Mouse (Mus musculus) embryonic facial prominence, embryonic 11.5 days (tissue): Measurements from ENCODE around the gene Ano6. TPM values are rescaled to one million over a fixed set of nuclear protein-coding genes. Genes with fewer than 3 reads are reported as not detected.
A peak's percentile ranks its signal among the peaks of the same experiment; 100 is the strongest.

Experiments used
- ATAC-seq: fragments of 200-750 bp; cut with Nextera tagmentation; replicated peaks from 2 replicates; pipeline ENCODE4 v1.8.0; 2017; ENCODE audit warnings: low read depth; ENCODE audit not compliant: insufficient number of reproducible peaks, low FRiP score, low TSS enrichment
- DNase-seq: peaks from one replicate; pipeline ENCODE4 v3.0.0-alpha.2; 2015; ENCODE audit warnings: low spot score
- H3K27ac ChIP-seq: fragments of 300-500 bp; sonication (generic); replicated peaks from 2 replicates; pipeline ENCODE4 v1.5.1; 2014; ENCODE audit warnings: mild to moderate bottlenecking, low read depth, low read length, control low read depth
- H3K27me3 ChIP-seq: fragments of 300-500 bp; sonication (generic); 2 replicates; pipeline ENCODE4 v1.6.1; 2014; ENCODE audit warnings: mild to moderate bottlenecking, low read length, moderate library complexity, mixed read lengths; ENCODE audit not compliant: control insufficient read depth, insufficient read depth
- H3K36me3 ChIP-seq: fragments of 300-500 bp; sonication (generic); replicated peaks from 2 replicates; pipeline ENCODE4 v1.6.1; 2014; ENCODE audit warnings: low read depth, mild to moderate bottlenecking, low read length, moderate library complexity, mixed read lengths; ENCODE audit not compliant: control insufficient read depth, insufficient read depth
- H3K4me1 ChIP-seq: fragments of 300-500 bp; sonication (generic); 2 replicates; pipeline ENCODE4 v1.6.1; 2014; ENCODE audit warnings: low read length, mixed read lengths; ENCODE audit not compliant: control insufficient read depth, insufficient read depth
- H3K4me2 ChIP-seq: fragments of 300-500 bp; sonication (generic); 2 replicates; pipeline ENCODE4 v1.6.1; 2014; ENCODE audit warnings: low read depth, mild to moderate bottlenecking, control low read depth, low read length, moderate library complexity
- H3K4me3 ChIP-seq: fragments of 300-500 bp; sonication (generic); 2 replicates; pipeline ENCODE4 v1.5.1; 2014; ENCODE audit warnings: low read depth, low read length, control low read depth
- H3K9ac ChIP-seq: fragments of 300-500 bp; sonication (generic); replicated peaks from 2 replicates; pipeline ENCODE4 v1.6.1; 2014; ENCODE audit warnings: mild to moderate bottlenecking, control low read depth, low read length
- H3K9me3 ChIP-seq: fragments of 300-500 bp; sonication (generic); replicated peaks from 2 replicates; pipeline ENCODE4 v1.6.1; 2016; ENCODE audit warnings: mild to moderate bottlenecking, low read length, inconsistent platforms, mixed read lengths; ENCODE audit not compliant: control insufficient read depth
- WGBS: fragments of 180-500 bp; shearing (Covaris S2); extraction: QIAGEN DNeasy Blood & Tissue Kit; methylation state at CpG from one replicate; pipeline ENCODE4 v1.1.7; 2014; 5-methylcytosine and 5-hydroxymethylcytosine counted together
- polyA plus RNA-seq: library from polyadenylated mRNA; unstranded; fragments of >200 nt; fragmentation: Nextera tagmentation; extraction: Ambion mirVana; gene quantifications from 2 replicates; pipeline ENCODE4 v1.2.1, GENCODE M21; 2014

The Ano6 gene
- polyA plus RNA-seq, 1 experiment from 2014 or later: 43.9 TPM

DNA sequence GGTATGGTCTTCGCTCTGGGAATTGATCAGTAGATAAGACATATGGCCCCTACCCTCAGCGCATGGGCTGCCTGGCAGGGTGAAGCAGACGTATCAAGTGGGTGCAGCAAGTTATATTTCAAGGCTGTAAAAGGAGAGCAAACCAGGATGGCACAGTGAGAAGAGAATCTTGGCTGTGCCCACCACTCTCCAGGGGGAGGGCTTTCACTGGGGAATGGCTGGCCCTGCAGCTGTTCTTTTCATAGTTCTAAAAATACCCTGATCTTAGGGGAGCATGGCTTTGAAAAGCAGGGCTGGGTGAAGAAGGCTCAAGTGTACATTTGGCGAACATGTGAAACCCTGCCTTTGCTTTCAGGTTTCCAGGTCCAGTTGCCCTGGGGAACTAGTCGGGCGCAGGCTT lies 11.5 kb downstream of the Ano6 start:
- no peak overlapping the region for H3K9ac ChIP-seq

GRCm38 (mm10) chr15:95802762-95803161 lies 12.1 kb downstream of the Ano6 start:
- Histone ChIP-seq H3K27me3 (no peaks in the 10 kb centered on the region), H3K4me1 (no peaks in the 10 kb centered on the region), H3K27ac (no peak overlapping the region), H3K36me3 (no peaks in the 10 kb centered on the region; the same call in 1 of the 2 replicates), H3K4me2 (no peak overlapping the region), H3K4me3 (no peak overlapping the region), H3K9me3 (no peaks in the 10 kb centered on the region), H3K9ac (no peak overlapping the region)
- WGBS: 69% methylated on average over 2 of the region's 2 CpGs
- DNase-seq (no peak), ATAC-seq (no peak)

More for the DNA sequence above, 11.5 kb downstream of the Ano6 start:
- no peaks in the 10 kb centered on the region; the same call in 1 of the 2 replicates for H3K36me3 ChIP-seq
- 88% methylated on average over 6 of the region's 6 CpGs for WGBS
- H3K4me2 ChIP-seq: no peak overlapping the region
- H3K27me3 ChIP-seq: no peaks in the 10 kb centered on the region
- H3K4me1 ChIP-seq: no peaks in the 10 kb centered on the region
- H3K4me3 ChIP-seq: no peak overlapping the region
- DNase-seq (no peak), ATAC-seq (no peak)
- H3K27ac ChIP-seq: no peak overlapping the region
- H3K9me3 ChIP-seq: no peaks in the 10 kb centered on the region

GRCm38 (mm10) chr15:95803484-95803883 lies 12.8 kb downstream of the Ano6 start:
- Histone ChIP-seq H3K4me2 (no peak overlapping the region), H3K36me3 (no peaks in the 10 kb centered on the region; the same call in 1 of the 2 replicates), H3K9ac (no peak overlapping the region), H3K9me3 (no peaks in the 10 kb centered on the region), H3K27ac (no peak overlapping the region), H3K27me3 (no peaks in the 10 kb centered on the region), H3K4me1 (no peaks in the 10 kb centered on the region), H3K4me3 (no peak overlapping the region)
- no peak for DNase-seq
- no peak for ATAC-seq
- 88% methylated on average over 3 of the region's 3 CpGs for WGBS

DNA sequence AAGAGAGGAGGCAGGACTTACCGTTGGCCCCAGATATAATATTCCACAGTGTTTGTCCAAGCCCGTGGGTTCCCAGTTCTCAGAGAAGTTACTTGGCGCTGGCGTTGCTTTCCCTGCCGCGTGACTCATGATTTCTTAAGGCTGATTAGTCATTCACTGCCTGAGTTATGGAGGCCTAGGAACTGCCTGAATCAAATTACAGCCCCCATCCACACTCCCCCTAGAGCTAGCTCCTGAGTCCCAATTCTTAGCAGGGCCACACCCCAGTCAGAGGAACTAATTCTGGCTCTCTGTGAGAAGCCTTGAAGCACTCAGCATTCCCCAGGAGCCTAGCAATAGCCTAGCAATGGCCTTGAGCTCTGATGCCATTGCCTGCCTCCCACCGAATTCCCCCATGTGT lies 13.6 kb downstream of the Ano6 start:
- Histone ChIP-seq H3K36me3 (no peaks in the 10 kb centered on the region), H3K9me3 (no peaks in the 10 kb centered on the region), H3K9ac (no peak overlapping the region), H3K4me1 (no peaks in the 10 kb centered on the region), H3K27me3 (no peaks in the 10 kb centered on the region), H3K4me3 (no peak overlapping the region), H3K4me2 (no peak overlapping the region), H3K27ac (no peak overlapping the region)
- ATAC-seq (no peak), DNase-seq (peak; percentile 67)
- 37% methylated on average over 7 of the region's 7 CpGs for WGBS

DNA sequence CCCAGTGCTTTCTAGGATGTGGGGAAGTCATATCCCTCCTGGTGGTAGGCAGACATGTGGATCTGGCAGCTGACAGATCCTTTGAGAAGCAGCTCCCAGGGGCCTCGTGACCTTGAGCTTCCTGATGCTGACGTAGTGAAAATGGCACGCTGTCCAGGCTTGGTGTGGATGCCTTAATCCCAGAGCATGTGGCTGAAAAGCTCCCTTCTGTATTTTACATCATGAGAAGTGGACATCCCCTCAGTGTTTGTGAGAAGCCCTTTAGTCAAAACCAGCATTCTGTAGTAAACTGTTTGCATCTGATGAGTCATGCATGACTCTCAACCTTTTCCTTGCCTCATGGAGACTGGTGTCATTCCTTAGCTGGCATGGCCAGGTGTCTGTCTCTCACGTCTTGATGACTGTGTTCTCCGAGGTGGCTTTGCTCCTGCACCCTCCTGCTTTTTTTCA lies 14.4 kb downstream of the Ano6 start:
- Histone ChIP-seq H3K9ac (no peak overlapping the region), H3K27ac (no peak overlapping the region), H3K36me3 (no peaks in the 10 kb centered on the region), H3K9me3 (no peaks in the 10 kb centered on the region), H3K4me3 (no peak overlapping the region), H3K27me3 (no peaks in the 10 kb centered on the region), H3K4me2 (no peak overlapping the region), H3K4me1 (no peaks in the 10 kb centered on the region)
- DNase-seq (no peak), ATAC-seq (no peak)
- 61% methylated on average over 5 of the region's 5 CpGs for WGBS

GRCm38 (mm10) chr15:95807908-95808307 lies 17.3 kb downstream of the Ano6 start:
- H3K4me1 ChIP-seq: no peaks in the 10 kb centered on the region
- no peak overlapping the region for H3K4me3 ChIP-seq
- H3K27me3 ChIP-seq: no peaks in the 10 kb centered on the region
- DNase-seq: no peak
- H3K9ac ChIP-seq: no peak overlapping the region
- H3K9me3 ChIP-seq: no peaks in the 10 kb centered on the region
- H3K27ac ChIP-seq: no peak overlapping the region
- no peak overlapping the region for H3K4me2 ChIP-seq
- no peaks in the 10 kb centered on the region for H3K36me3 ChIP-seq
- WGBS: 78% methylated on average over 3 of the region's 3 CpGs
- no peak for ATAC-seq

- H3K4me1 ChIP-seq: no peaks in the 10 kb centered on the region
- no peaks in the 10 kb centered on the region for H3K9me3 ChIP-seq
- H3K27me3 ChIP-seq: no peaks in the 10 kb centered on the region
- no peak overlapping the region for H3K9ac ChIP-seq
- no peak overlapping the region for H3K4me3 ChIP-seq
- no peaks in the 10 kb centered on the region for H3K36me3 ChIP-seq
- DNase-seq: no peak
- no peak overlapping the region for H3K27ac ChIP-seq
- 90% methylated on average over 4 of the region's 4 CpGs for WGBS
- ATAC-seq: no peak
- H3K4me2 ChIP-seq: no peak overlapping the region
Observed at GRCm38 (mm10) chr15:95810357-95810761, 19.7 kb downstream of the Ano6 start.

GRCm38 (mm10) chr15:95812821-95813571 lies 22.4 kb downstream of the Ano6 start:
- Histone ChIP-seq H3K4me3 (no peak overlapping the region), H3K9me3 (no peaks in the 10 kb centered on the region), H3K27me3 (no peaks in the 10 kb centered on the region), H3K9ac (no peak overlapping the region), H3K36me3 (no peaks in the 10 kb centered on the region), H3K4me2 (no peak overlapping the region), H3K4me1 (no peaks in the 10 kb centered on the region), H3K27ac (no peak overlapping the region)
- DNase-seq (no peak), ATAC-seq (no peak)
- WGBS: 95% methylated on average over 8 of the region's 8 CpGs
